In the genomic region with DNA sequence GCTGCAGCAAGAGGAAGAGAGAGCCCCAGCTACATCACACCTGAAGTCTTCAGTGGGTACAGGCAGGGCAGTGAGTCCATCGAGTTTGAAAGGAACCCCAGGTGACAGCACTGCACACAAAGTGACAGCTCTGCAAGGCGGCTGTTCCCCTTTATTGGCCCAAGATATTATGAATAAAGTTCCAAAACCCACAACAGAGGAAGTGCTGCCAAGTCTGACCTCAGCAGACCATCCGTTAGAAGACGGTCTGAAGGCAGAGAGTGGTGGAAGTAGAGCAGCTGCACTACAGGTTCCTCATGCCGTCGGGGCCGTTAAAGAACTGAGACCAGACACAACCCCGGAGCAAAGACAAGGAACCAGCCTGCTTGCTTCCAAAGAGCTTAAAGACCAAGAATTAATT, we compare ENCODE assay signal across 19 mouse cellular contexts.
DNase-seq lines count a peak whose midpoint lies in the region; ATAC-seq and TF ChIP-seq lines count a peak whose summit lies in the region.
"Had no signal": no experiment of that assay in that cellular context is flagged by ENCODE, and none has a peak within 500 bp of the region (broad histone marks: within the 10 kb centered on the region; RNA-seq: fewer than 3 reads in every experiment).

No protein-coding gene starts in this region.

- 85% methylated on average over 8 of the region's 8 CpGs for WGBS in midbrain, postnatal 0 days
- 96% methylated on average over 8 of the region's 8 CpGs for WGBS in midbrain, embryonic 11.5 days
- 25% methylated on average over 8 of the region's 8 CpGs for WGBS in liver, embryonic 13.5 days (ENCODE audit: insufficient replicate concordance)

- no peaks in the 10 kb centered on the region for H3K9me3 ChIP-seq in midbrain, postnatal 0 days (ENCODE audit: low read length)
- no peaks in the 10 kb centered on the region for H3K9me3 ChIP-seq in midbrain, embryonic 11.5 days (ENCODE audit: control insufficient read depth, low read length)
- H3K9me3 ChIP-seq in liver, embryonic 13.5 days (replicated peaks) = no peaks in the 10 kb centered on the region
- H3K9me3 ChIP-seq: heart, embryonic 15.5 days; hindbrain, embryonic 12.5 days; liver, embryonic 15.5 days; midbrain, embryonic 15.5 days had no signal

- no peak for DNase-seq in gastrocnemius, adult 2 months
- no peak for DNase-seq in gastrocnemius, adult 8-10 months (ENCODE audit: low spot score in 2 of 2)
- DNase-seq in midbrain, postnatal 0 days (ENCODE audit: low spot score) = no peak
- DNase-seq in midbrain, embryonic 11.5 days (ENCODE audit: low spot score, missing footprints) = no peak
- peak; percentile 3 for DNase-seq in liver, embryonic 13.5 days
- no peak for DNase-seq in adipocyte (ENCODE audit: low spot score)
- DNase-seq in right cerebral cortex, postnatal 4 days = no peak
- DNase-seq: adrenal gland, postnatal 25 days; cerebellum, adult 9-10 months; left cerebral cortex, postnatal 4 days; lung, postnatal 4 days had no signal

- no peak for ATAC-seq in midbrain, postnatal 0 days (ENCODE audit: low FRiP score)
- no peak for ATAC-seq in midbrain, embryonic 11.5 days (ENCODE audit: low FRiP score)
- ATAC-seq in liver, embryonic 13.5 days (ENCODE audit: low read depth) = no peak
- ATAC-seq in neutrophil, adult 5-6 weeks (ENCODE audit: extremely low read depth, insufficient number of reproducible peaks, low FRiP score, poor library complexity, severe bottlenecking) = 0 out of 2 replicates have a peak, but pooled peaks have one; percentile 16
- ATAC-seq: forebrain, embryonic 14.5 days; midbrain, embryonic 15.5 days had no signal

- no peaks in the 10 kb centered on the region for H3K27me3 ChIP-seq in midbrain, postnatal 0 days (ENCODE audit: insufficient read depth, low read length)
- no peaks in the 10 kb centered on the region for H3K27me3 ChIP-seq in midbrain, embryonic 11.5 days (ENCODE audit: control insufficient read depth, insufficient read depth, low read length)
- no peaks in the 10 kb centered on the region for H3K27me3 ChIP-seq in liver, embryonic 13.5 days
- H3K27me3 ChIP-seq: CH12.LX; heart, embryonic 15.5 days; hindbrain, embryonic 12.5 days; liver, embryonic 15.5 days; midbrain, embryonic 15.5 days had no signal

- H3K4me3 ChIP-seq in gastrocnemius, adult 2 months = no peak overlapping the region
- no peak overlapping the region for H3K4me3 ChIP-seq in midbrain, postnatal 0 days (ENCODE audit: low read depth, low read length)
- no peak overlapping the region for H3K4me3 ChIP-seq in midbrain, embryonic 11.5 days (ENCODE audit: low read depth, low read length)
- no peak overlapping the region for H3K4me3 ChIP-seq in liver, embryonic 13.5 days (replicated peaks)
- H3K4me3 ChIP-seq: heart, embryonic 15.5 days; hindbrain, embryonic 12.5 days; liver, embryonic 15.5 days; midbrain, embryonic 15.5 days had no signal

- H3K36me3 ChIP-seq in midbrain, postnatal 0 days (ENCODE audit: insufficient read depth, low read length) = peaks cover 36% of the 10 kb centered on the region
- H3K36me3 ChIP-seq in midbrain, embryonic 11.5 days (ENCODE audit: control insufficient read depth, insufficient read depth, low read length) = peaks cover 9% of the 10 kb centered on the region
- peaks cover 19% of the 10 kb centered on the region; the same call in 1 of the 2 replicates for H3K36me3 ChIP-seq in liver, embryonic 13.5 days

- TF ChIP-seq CTCF in gastrocnemius, adult 2 months (IDR thresholded peaks at IDR 0.05) = no peak
- TF ChIP-seq CTCF in midbrain, postnatal 0 days (IDR thresholded peaks at IDR 0.05) = no peak

- no peaks in the 10 kb centered on the region for H3K4me1 ChIP-seq in midbrain, postnatal 0 days (ENCODE audit: insufficient read depth, low read length)
- H3K4me1 ChIP-seq in midbrain, embryonic 11.5 days (ENCODE audit: control insufficient read depth, insufficient read depth, low read length) = no peaks in the 10 kb centered on the region
- peaks cover 5% of the 10 kb centered on the region for H3K4me1 ChIP-seq in liver, embryonic 13.5 days (replicated peaks)
- H3K4me1 ChIP-seq: heart, embryonic 15.5 days; hindbrain, embryonic 12.5 days; liver, embryonic 15.5 days; midbrain, embryonic 15.5 days had no signal

- no peak overlapping the region for H3K4me2 ChIP-seq in midbrain, postnatal 0 days (ENCODE audit: low read depth, low read length, poor library complexity, severe bottlenecking)
- H3K4me2 ChIP-seq in midbrain, embryonic 11.5 days = no peak overlapping the region
- no peak overlapping the region for H3K4me2 ChIP-seq in liver, embryonic 13.5 days
- H3K4me2 ChIP-seq: heart, embryonic 15.5 days; hindbrain, embryonic 12.5 days; liver, embryonic 15.5 days; midbrain, embryonic 15.5 days had no signal

- intact Hi-C loops in gastrocnemius, adult 2 months (cut with DNase I) = no loop called here

- H3K27ac ChIP-seq in gastrocnemius, adult 2 months = peak overlapping the region; percentile 73
- H3K27ac ChIP-seq in midbrain, postnatal 0 days (ENCODE audit: low read depth, low read length) = 0 out of 2 replicates have a peak overlapping the region, but pooled peaks have one; percentile 47
- no peak overlapping the region for H3K27ac ChIP-seq in midbrain, embryonic 11.5 days (ENCODE audit: low read depth, low read length)
- no peak overlapping the region for H3K27ac ChIP-seq in liver, embryonic 13.5 days
- H3K27ac ChIP-seq: heart, embryonic 15.5 days; hindbrain, embryonic 12.5 days; liver, embryonic 15.5 days; midbrain, embryonic 15.5 days; stomach, postnatal 0 days had no signal

- H3K9ac ChIP-seq in midbrain, postnatal 0 days (replicated peaks; ENCODE audit: low read length, poor library complexity, severe bottlenecking) = no peak overlapping the region
- no peak overlapping the region for H3K9ac ChIP-seq in midbrain, embryonic 11.5 days (ENCODE audit: low read length)
- H3K9ac ChIP-seq in liver, embryonic 13.5 days = no peak overlapping the region
- H3K9ac ChIP-seq: heart, embryonic 15.5 days; hindbrain, embryonic 12.5 days; liver, embryonic 15.5 days; midbrain, embryonic 15.5 days had no signal

Comparison
In these comparisons a context has a peak if more than half of its experiments do, and no peak if none do; other contexts are left out.
1. H3K27ac ChIP-seq: peak in gastrocnemius, adult 2 months (single experiment) and midbrain, postnatal 0 days (single experiment); none in midbrain, embryonic 11.5 days (single experiment) and liver, embryonic 13.5 days (single experiment).